Mouse (Mus musculus): ENCODE data around the gene Hdac9. TPM values are rescaled to one million over a fixed set of nuclear protein-coding genes. Genes with fewer than 3 reads are reported as not detected.

Gene Hdac9
- total RNA-seq (2014; rRNA removed) (1.6 and 1.7 TPM in 2 replicates), polyA plus RNA-seq (2012; rRNA removed) (0.29 and 0.56 TPM in 2 replicates)

DNA sequence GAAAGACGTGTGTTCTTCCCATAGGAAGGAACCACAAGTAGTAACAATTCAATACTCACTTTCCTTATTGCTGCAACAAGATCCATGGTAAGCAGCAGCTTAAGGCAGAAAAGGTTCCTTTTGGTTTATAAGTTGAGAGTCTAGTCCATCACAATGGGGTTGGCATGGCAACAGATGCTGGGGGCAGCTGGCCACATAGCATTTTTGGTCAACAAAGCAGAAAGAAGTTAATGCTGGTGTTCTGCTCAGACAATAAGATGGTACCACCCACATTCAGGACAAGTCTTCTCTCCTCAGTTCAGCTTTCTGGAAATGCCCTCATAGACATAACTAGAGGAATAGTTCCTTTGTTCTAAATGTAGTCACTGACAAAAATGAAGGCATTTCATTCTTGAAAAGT lies at the start of gene Hdac9:
Hdac9 (minus strand) TSS at position 101 of the 400 bp plus-strand sequence.
- H3K27me3 ChIP-seq (ENCODE audit: control insufficient read depth, insufficient read depth, low read length): no peaks in the 10 kb centered on the region
- WGBS: 48% methylated on average over 1 of the region's 1 CpGs
- H3K27ac ChIP-seq (replicated peaks; ENCODE audit: insufficient read depth, low read depth, low read length): no peak within 1 kb of the TSS
- no peaks in the 10 kb centered on the region for H3K79me2 ChIP-seq (ENCODE audit: control insufficient read depth, insufficient read depth, low read length)
- TF ChIP-seq POLR2A (IDR thresholded peaks at IDR 0.05; ENCODE audit: extremely low read depth, insufficient read depth, low read length) (no peak), CTCF (IDR thresholded peaks at IDR 0.05; ENCODE audit: low read depth, low read length) (no peak)
- no peaks in the 10 kb centered on the region for H3K36me3 ChIP-seq (ENCODE audit: control insufficient read depth, insufficient read depth, low read length)
- H3K9ac ChIP-seq (ENCODE audit: low read depth, low read length): no peak within 1 kb of the TSS
- H3K4me1 ChIP-seq (ENCODE audit: control insufficient read depth, insufficient read depth, low read length): no peaks in the 10 kb centered on the region
- DNase-seq (ENCODE audit: extremely low read depth, low read depth, low spot score): no peak
- no peak within 1 kb of the TSS for H3K4me3 ChIP-seq (ENCODE audit: insufficient read depth, low read depth, low read length)

GRCm38 (mm10) chr12:34949066-34949706 lies 32.3 kb upstream of the Hdac9 start:
- H3K4me3 ChIP-seq (ENCODE audit: insufficient read depth, low read depth, low read length): no peak overlapping the region
- no peak overlapping the region for H3K27ac ChIP-seq (replicated peaks; ENCODE audit: insufficient read depth, low read depth, low read length)
- 78% methylated on average over 6 of the region's 6 CpGs for WGBS
- H3K27me3 ChIP-seq (ENCODE audit: control insufficient read depth, insufficient read depth, low read length): no peaks in the 10 kb centered on the region
- no peaks in the 10 kb centered on the region for H3K79me2 ChIP-seq (ENCODE audit: control insufficient read depth, insufficient read depth, low read length)
- no peak for DNase-seq (ENCODE audit: extremely low read depth, low read depth, low spot score)
- H3K4me1 ChIP-seq (ENCODE audit: control insufficient read depth, insufficient read depth, low read length): no peaks in the 10 kb centered on the region
- H3K36me3 ChIP-seq (ENCODE audit: control insufficient read depth, insufficient read depth, low read length): no peaks in the 10 kb centered on the region
- H3K9ac ChIP-seq (ENCODE audit: low read depth, low read length): no peak overlapping the region
- no peak for TF ChIP-seq CTCF (IDR thresholded peaks at IDR 0.05; ENCODE audit: low read depth, low read length)
- no peak for TF ChIP-seq POLR2A (IDR thresholded peaks at IDR 0.05; ENCODE audit: extremely low read depth, insufficient read depth, low read length)

GRCm38 (mm10) chr12:34937918-34938317 lies 21.0 kb upstream of the Hdac9 start:
- Histone ChIP-seq H3K4me3 (ENCODE audit: insufficient read depth, low read depth, low read length) (no peak overlapping the region), H3K9ac (ENCODE audit: low read depth, low read length) (no peak overlapping the region), H3K4me1 (ENCODE audit: control insufficient read depth, insufficient read depth, low read length) (no peaks in the 10 kb centered on the region), H3K36me3 (ENCODE audit: control insufficient read depth, insufficient read depth, low read length) (no peaks in the 10 kb centered on the region), H3K27me3 (ENCODE audit: control insufficient read depth, insufficient read depth, low read length) (no peaks in the 10 kb centered on the region), H3K27ac (replicated peaks; ENCODE audit: insufficient read depth, low read depth, low read length) (no peak overlapping the region), H3K79me2 (ENCODE audit: control insufficient read depth, insufficient read depth, low read length) (no peaks in the 10 kb centered on the region)
- TF ChIP-seq CTCF (IDR thresholded peaks at IDR 0.05; ENCODE audit: low read depth, low read length): peak; percentile 5; the same call in 1 of the 2 replicates
- TF ChIP-seq POLR2A (IDR thresholded peaks at IDR 0.05; ENCODE audit: extremely low read depth, insufficient read depth, low read length): no peak
- peak; percentile 28 for DNase-seq (ENCODE audit: extremely low read depth, low read depth, low spot score)
- WGBS: 96% methylated on average over 1 of the region's 1 CpGs

- H3K4me1 ChIP-seq (ENCODE audit: control insufficient read depth, insufficient read depth, low read length): no peaks in the 10 kb centered on the region
Observed at GRCm38 (mm10) chr12:34908008-34908407, 8.9 kb downstream of the Hdac9 start.

DNA sequence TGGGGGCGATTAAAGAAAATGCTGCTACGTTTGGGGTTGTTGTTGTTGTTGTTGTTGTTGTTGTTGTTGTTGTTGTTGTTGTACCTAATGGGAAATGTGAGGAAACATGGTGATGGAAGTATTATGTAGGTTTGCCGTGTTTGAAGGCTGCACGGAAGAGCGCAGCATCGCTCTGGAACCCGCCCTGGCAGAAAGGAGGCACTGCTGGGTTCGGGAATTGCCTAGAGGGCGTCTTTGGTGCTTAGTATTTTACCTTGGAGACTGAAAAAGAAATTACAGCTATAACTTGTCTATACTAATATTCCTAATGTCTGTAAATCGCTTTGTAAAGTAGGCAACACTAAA lies 9.4 kb downstream of the Hdac9 start:
- Histone ChIP-seq H3K4me1 (ENCODE audit: control insufficient read depth, insufficient read depth, low read length) (no peaks in the 10 kb centered on the region), H3K79me2 (ENCODE audit: control insufficient read depth, insufficient read depth, low read length) (no peaks in the 10 kb centered on the region), H3K27ac (replicated peaks; ENCODE audit: insufficient read depth, low read depth, low read length) (no peak overlapping the region), H3K27me3 (ENCODE audit: control insufficient read depth, insufficient read depth, low read length) (peaks cover 8% of the 10 kb centered on the region), H3K36me3 (ENCODE audit: control insufficient read depth, insufficient read depth, low read length) (no peaks in the 10 kb centered on the region), H3K4me3 (ENCODE audit: insufficient read depth, low read depth, low read length) (peak overlapping the region; percentile 57; the same call in 1 of the 2 replicates), H3K9ac (ENCODE audit: low read depth, low read length) (no peak overlapping the region)
- 13% methylated on average over 10 of the region's 10 CpGs for WGBS
- TF ChIP-seq CTCF (IDR thresholded peaks at IDR 0.05; ENCODE audit: low read depth, low read length) (no peak), POLR2A (IDR thresholded peaks at IDR 0.05; ENCODE audit: extremely low read depth, insufficient read depth, low read length) (no peak)
- no peak for DNase-seq (ENCODE audit: extremely low read depth, low read depth, low spot score)

More at GRCm38 (mm10) chr12:34908008-34908407, 8.9 kb downstream of the Hdac9 start:
- DNase-seq (ENCODE audit: extremely low read depth, low read depth, low spot score): no peak
- WGBS: 85% methylated on average over 2 of the region's 2 CpGs
- H3K79me2 ChIP-seq (ENCODE audit: control insufficient read depth, insufficient read depth, low read length): no peaks in the 10 kb centered on the region
- H3K36me3 ChIP-seq (ENCODE audit: control insufficient read depth, insufficient read depth, low read length): no peaks in the 10 kb centered on the region
- H3K4me3 ChIP-seq (ENCODE audit: insufficient read depth, low read depth, low read length): no peak overlapping the region
- peaks cover 8% of the 10 kb centered on the region for H3K27me3 ChIP-seq (ENCODE audit: control insufficient read depth, insufficient read depth, low read length)
- no peak overlapping the region for H3K27ac ChIP-seq (replicated peaks; ENCODE audit: insufficient read depth, low read depth, low read length)
- no peak overlapping the region for H3K9ac ChIP-seq (ENCODE audit: low read depth, low read length)
- no peak for TF ChIP-seq CTCF (IDR thresholded peaks at IDR 0.05; ENCODE audit: low read depth, low read length)
- no peak for TF ChIP-seq POLR2A (IDR thresholded peaks at IDR 0.05; ENCODE audit: extremely low read depth, insufficient read depth, low read length)

All from liver, adult 2 months (tissue).